Mouse (Mus musculus): ENCODE data around the gene Aldh18a1.
A peak's percentile ranks its signal among the peaks of the same experiment; 100 is the strongest.

DNA sequence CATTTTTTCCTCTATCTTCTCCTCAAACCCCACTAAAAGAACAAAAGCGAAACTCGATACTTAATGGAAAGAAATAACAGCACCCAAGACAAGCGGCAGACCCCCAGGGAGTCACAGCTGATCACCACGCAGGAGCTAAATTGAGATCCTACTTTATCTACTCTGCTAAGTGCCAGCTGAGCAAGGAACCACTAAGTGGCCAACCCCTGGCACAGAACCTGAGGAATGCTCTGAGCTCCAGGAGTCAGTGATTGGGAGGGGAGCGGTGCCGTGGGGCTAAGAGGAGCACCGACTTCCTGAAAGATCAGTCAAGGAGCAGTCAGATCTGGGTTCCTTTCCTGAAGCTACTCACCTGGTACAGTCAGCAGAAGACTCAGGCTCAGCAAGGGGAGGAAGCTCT lies 83.9 kb downstream of the Aldh18a1 start:
- TF ChIP-seq POLR2A (IDR thresholded peaks at IDR 0.05; ENCODE audit: insufficient read length, low read depth) (no peak), TCF12 (IDR thresholded peaks at IDR 0.05; ENCODE audit: insufficient read depth, poor library complexity, severe bottlenecking) (no peak), POLR2AphosphoS2 (IDR thresholded peaks at IDR 0.05; ENCODE audit: insufficient read length, low read depth) (no peak), MAX (IDR thresholded peaks at IDR 0.05; ENCODE audit: low read depth) (no peak), USF1 (IDR thresholded peaks at IDR 0.05; ENCODE audit: low read depth) (no peak), CEBPB (IDR thresholded peaks at IDR 0.05; ENCODE audit: insufficient read depth, poor library complexity, severe bottlenecking) (no peak), MYOG (IDR thresholded peaks at IDR 0.05; ENCODE audit: control insufficient read depth in 1 of 3, insufficient read depth in 1 of 3, insufficient read length in 2 of 3, low read depth in 2 of 3) (peak in 2 of 3 experiments; percentile 30 to 65), E2F4 (IDR thresholded peaks at IDR 0.05; ENCODE audit: insufficient read depth) (no peak), MYOD1 (IDR thresholded peaks at IDR 0.05; ENCODE audit: control insufficient read depth in 1 of 3, insufficient read length in 2 of 3, low read depth in 2 of 3) (peak in 2 of 3 experiments; percentile 9 to 50), SRF (IDR thresholded peaks at IDR 0.05; ENCODE audit: control insufficient read depth, insufficient read length, low read depth) (no peak), REST (IDR thresholded peaks at IDR 0.05; ENCODE audit: insufficient read depth, insufficient read length) (no peak), TCF3 (IDR thresholded peaks at IDR 0.05; ENCODE audit: insufficient read length, low read depth) (no peak)
